Mouse (Mus musculus) lung, embryonic 14.5 days (tissue): ENCODE results near the gene 9130019O22Rik. TPM values are rescaled to one million over a fixed set of nuclear protein-coding genes. Genes with fewer than 3 reads are reported as not detected.
"Not testable (repeated sequence)": the region's sequence is repeated elsewhere in the genome, so short reads cannot be mapped to it uniquely, and the experiment has no call there.

ENCODE experiments used
- ATAC-seq: fragments of 200-750 bp; cut with Nextera tagmentation; 2 replicates; pipeline ENCODE4 v1.8.0; 2017; ENCODE audit warnings: mild to moderate bottlenecking, moderate TSS enrichment, moderate library complexity; ENCODE audit not compliant: insufficient read depth
- DNase-seq: peaks from one replicate; pipeline ENCODE4 v3.0.0-alpha.2; 2015
- H3K27ac ChIP-seq: fragments of 300-500 bp; sonication (generic); 2 replicates; pipeline ENCODE4 v1.5.1; 2014; ENCODE audit warnings: low read depth, mild to moderate bottlenecking, moderate library complexity
- H3K27me3 ChIP-seq: fragments of 300-500 bp; sonication (generic); 2 replicates; pipeline ENCODE4 v1.6.1; 2014; ENCODE audit warnings: low read length, control low read depth; ENCODE audit not compliant: insufficient read depth
- H3K36me3 ChIP-seq: fragments of 300-500 bp; sonication (generic); 2 replicates; pipeline ENCODE4 v1.6.1; 2014; ENCODE audit warnings: control low read depth; ENCODE audit not compliant: insufficient read depth
- H3K4me1 ChIP-seq: fragments of 300-500 bp; sonication (generic); 2 replicates; pipeline ENCODE4 v1.6.1; 2014; ENCODE audit warnings: antibody characterized with exemption, control low read depth; ENCODE audit not compliant: insufficient read depth
- H3K4me2 ChIP-seq: fragments of 300-500 bp; sonication (generic); 2 replicates; pipeline ENCODE4 v1.6.1; 2014; ENCODE audit warnings: mild to moderate bottlenecking
- H3K4me3 ChIP-seq: fragments of 300-500 bp; sonication (generic); 2 replicates; pipeline ENCODE4 v1.5.1; 2014; ENCODE audit warnings: low read depth, low read length
- H3K9ac ChIP-seq: fragments of 300-500 bp; sonication (generic); 2 replicates; pipeline ENCODE4 v1.6.1; 2014
- H3K9me3 ChIP-seq: fragments of 300-500 bp; sonication (generic); 2 replicates; pipeline ENCODE4 v1.6.1; 2016; ENCODE audit warnings: low read depth, low read length, control low read depth
- CTCF ChIP-seq: IDR thresholded peaks from 2 replicates; pipeline ENCODE4 v1.5.1; 2016; ENCODE audit warnings: antibody characterized with exemption, low read depth
- WGBS: fragments of 180-500 bp; shearing (Covaris S2); extraction: QIAGEN DNeasy Blood & Tissue Kit; methylation state at CpG from one replicate; pipeline ENCODE4 v1.1.7; 2014; 5-methylcytosine and 5-hydroxymethylcytosine counted together
- polyA plus RNA-seq: library from polyadenylated mRNA; unstranded; fragments of >200 nt; fragmentation: Nextera tagmentation; extraction: Ambion mirVana; gene quantifications from 2 replicates; pipeline ENCODE4 v1.2.1, GENCODE M21; 2014

9130019O22Rik gene
- polyA plus RNA-seq, 1 experiment from 2014 or later = 5.6 TPM

GRCm38 (mm10) chr7:127411418-127411817 lies 24.5 kb upstream of the 9130019O22Rik start:
- DNase-seq (no peak), ATAC-seq (no peak)
- Histone ChIP-seq H3K4me2 (no peak overlapping the region), H3K9me3 (no peaks in the 10 kb centered on the region), H3K27me3 (no peaks in the 10 kb centered on the region), H3K27ac (no peak overlapping the region), H3K36me3 (no peaks in the 10 kb centered on the region), H3K4me1 (no peaks in the 10 kb centered on the region), H3K4me3 (no peak overlapping the region), H3K9ac (no peak overlapping the region)
- no peak for TF ChIP-seq CTCF
- 77% methylated on average over 2 of the region's 2 CpGs for WGBS

- H3K4me3 ChIP-seq = peak within 1 kb of the TSS; percentile 54
- not testable (repeated sequence) for H3K9me3 ChIP-seq, H3K36me3 ChIP-seq, H3K4me1 ChIP-seq, H3K27me3 ChIP-seq
- peak within 1 kb of the TSS; percentile 75; the same call in 1 of the 2 replicates for H3K27ac ChIP-seq
- DNase-seq = peak; percentile 95
- peak within 1 kb of the TSS; percentile 77 for H3K9ac ChIP-seq
- WGBS = 4% methylated on average over 40 of the region's 40 CpGs
- peak within 1 kb of the TSS; percentile 88 for H3K4me2 ChIP-seq
- peak; percentile 83 for TF ChIP-seq CTCF
- peak; percentile 92 for ATAC-seq
These were observed 19.3 kb upstream of the 9130019O22Rik start, which contains the start of gene Zfp764 for GRCm38 (mm10) chr7:127406002-127406987. Gene Zfp764, minus strand, starts transcription at chr7:127406822.

GRCm38 (mm10) chr7:127404101-127404500 lies 17.1 kb upstream of the 9130019O22Rik start:
- not testable (repeated sequence) for H3K9ac ChIP-seq, H3K4me2 ChIP-seq, H3K27ac ChIP-seq, H3K4me1 ChIP-seq, H3K27me3 ChIP-seq, DNase-seq, H3K4me3 ChIP-seq, ATAC-seq, H3K9me3 ChIP-seq, H3K36me3 ChIP-seq
- WGBS = 96% methylated on average over 6 of the region's 6 CpGs

GRCm38 (mm10) chr7:127402980-127403379 lies 16.0 kb upstream of the 9130019O22Rik start:
- Histone ChIP-seq H3K4me1 (no peaks in the 10 kb centered on the region), H3K36me3 (peaks cover 5% of the 10 kb centered on the region; the same call in 1 of the 2 replicates), H3K27ac (no peak overlapping the region), H3K27me3 (no peaks in the 10 kb centered on the region), H3K4me3 (no peak overlapping the region), H3K9me3 (no peaks in the 10 kb centered on the region), H3K9ac (no peak overlapping the region), H3K4me2 (no peak overlapping the region)
- DNase-seq = no peak
- no peak for TF ChIP-seq CTCF
- no peak for ATAC-seq
- WGBS = 41% methylated on average over 2 of the region's 2 CpGs

GRCm38 (mm10) chr7:127400355-127400754 lies 13.4 kb upstream of the 9130019O22Rik start:
- Histone ChIP-seq H3K27ac (no peak overlapping the region), H3K27me3 (no peaks in the 10 kb centered on the region), H3K4me2 (no peak overlapping the region), H3K9ac (no peak overlapping the region), H3K4me1 (no peaks in the 10 kb centered on the region), H3K9me3 (no peaks in the 10 kb centered on the region), H3K36me3 (peaks cover 5% of the 10 kb centered on the region; the same call in 1 of the 2 replicates), H3K4me3 (no peak overlapping the region)
- no peak for DNase-seq
- no peak for TF ChIP-seq CTCF
- WGBS = 63% methylated on average over 3 of the region's 3 CpGs
- no peak for ATAC-seq

GRCm38 (mm10) chr7:127393944-127394333 lies 7.0 kb upstream of the 9130019O22Rik start:
- peak overlapping the region; percentile 38 for H3K9ac ChIP-seq
- DNase-seq = no peak
- WGBS = 11% methylated on average over 7 of the region's 7 CpGs

More at GRCm38 (mm10) chr7:127393944-127394333, 7.0 kb upstream of the 9130019O22Rik start:
- Histone ChIP-seq H3K27me3 (no peaks in the 10 kb centered on the region), H3K36me3 (0 out of 2 replicates have a peak, but pooled peaks cover 9% of the 10 kb centered on the region), H3K27ac (peak overlapping the region; percentile 59), H3K4me1 (0 out of 2 replicates have a peak, but pooled peaks cover 10% of the 10 kb centered on the region), H3K4me2 (peak overlapping the region; percentile 81), H3K9me3 (no peaks in the 10 kb centered on the region), H3K4me3 (peak overlapping the region; percentile 66)
- TF ChIP-seq CTCF = no peak
- no peak for ATAC-seq
